Mouse (Mus musculus): ENCODE measurements around the gene Greb1.
"Not testable (repeated sequence)": the region's sequence is repeated elsewhere in the genome, so short reads cannot be mapped to it uniquely, and the experiment has no call there.

Gene Greb1

GRCm38 (mm10) chr12:16760246-16760645, 40.4 kb downstream of the Greb1 start:
- no peak for DNase-seq

DNA sequence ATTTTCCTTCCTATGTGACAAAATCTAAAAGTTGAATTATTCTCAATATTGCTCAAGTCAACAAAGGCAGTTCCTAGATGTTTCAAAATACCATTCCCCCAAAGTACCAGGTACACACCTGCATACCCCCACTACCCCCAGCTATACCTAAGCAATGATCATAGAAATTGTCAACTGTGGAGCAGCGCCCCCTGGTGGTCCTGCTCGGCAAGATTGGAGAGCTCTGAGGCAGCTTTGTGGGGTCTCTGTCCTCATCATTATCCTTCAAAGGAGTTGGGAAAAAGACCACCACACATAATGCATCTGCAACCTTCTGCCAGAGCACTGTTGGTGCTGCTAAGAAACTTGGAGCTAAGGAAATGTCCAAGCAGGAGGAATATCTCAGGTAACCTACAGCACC, 46.4 kb downstream of the Greb1 start:
- peak; percentile 59 for DNase-seq

GRCm38 (mm10) chr12:16753555-16753954, 47.1 kb downstream of the Greb1 start:
- no peak for DNase-seq

GRCm38 (mm10) chr12:16753110-16753509, 47.6 kb downstream of the Greb1 start:
- DNase-seq, result no peak

DNA sequence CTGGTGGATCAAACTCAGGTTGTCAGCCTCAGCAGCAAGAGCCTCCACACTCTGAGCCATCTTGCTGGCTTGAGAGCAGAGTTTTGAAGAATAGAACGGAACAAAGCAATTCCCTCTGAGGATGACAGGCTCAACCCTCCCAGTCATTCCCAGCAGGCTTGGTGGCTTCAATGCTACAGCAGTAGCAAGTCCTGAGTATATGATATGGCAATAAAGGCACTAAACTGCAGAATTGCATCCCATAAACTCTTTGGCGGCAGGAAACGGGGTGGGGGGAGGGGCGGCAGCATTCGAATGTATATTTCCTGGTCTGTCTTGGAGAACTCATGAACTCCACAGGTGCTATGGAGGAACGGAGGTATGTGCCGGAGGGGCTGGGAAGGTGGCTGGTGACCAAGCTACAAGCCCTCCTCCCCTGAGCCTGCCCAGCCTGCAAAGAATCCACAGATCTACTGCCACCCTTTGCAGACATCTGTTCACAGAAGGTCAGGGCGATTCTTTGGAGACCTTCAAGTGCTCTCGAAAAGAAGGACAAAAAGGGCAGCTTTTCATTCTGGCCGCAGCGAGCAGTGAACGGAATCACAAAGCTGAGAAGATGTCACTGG, 48.3 kb downstream of the Greb1 start:
- no peak for DNase-seq

DNA sequence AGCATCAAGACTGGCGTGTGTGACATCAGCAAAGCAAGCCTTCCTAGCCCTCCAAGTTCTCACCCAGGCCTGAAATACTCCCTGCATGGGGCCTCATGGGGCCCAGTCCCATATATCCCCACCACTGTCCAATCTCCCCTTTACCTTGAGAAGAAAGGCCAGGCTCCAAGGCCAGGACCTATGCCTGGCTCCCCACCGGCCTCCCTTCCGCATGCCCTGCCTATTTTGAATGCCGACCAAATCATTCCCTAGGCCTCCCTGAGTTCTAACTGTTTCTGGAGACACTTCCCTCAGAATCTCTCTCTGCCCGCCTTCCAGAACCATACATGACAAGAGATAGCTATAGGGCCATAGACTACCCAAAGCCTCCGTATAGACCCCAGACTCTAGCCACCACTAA, 49.1 kb downstream of the Greb1 start:
- DNase-seq, result no peak

GRCm38 (mm10) chr12:16740059-16740458, 60.6 kb downstream of the Greb1 start:
- DNase-seq, result no peak

DNA sequence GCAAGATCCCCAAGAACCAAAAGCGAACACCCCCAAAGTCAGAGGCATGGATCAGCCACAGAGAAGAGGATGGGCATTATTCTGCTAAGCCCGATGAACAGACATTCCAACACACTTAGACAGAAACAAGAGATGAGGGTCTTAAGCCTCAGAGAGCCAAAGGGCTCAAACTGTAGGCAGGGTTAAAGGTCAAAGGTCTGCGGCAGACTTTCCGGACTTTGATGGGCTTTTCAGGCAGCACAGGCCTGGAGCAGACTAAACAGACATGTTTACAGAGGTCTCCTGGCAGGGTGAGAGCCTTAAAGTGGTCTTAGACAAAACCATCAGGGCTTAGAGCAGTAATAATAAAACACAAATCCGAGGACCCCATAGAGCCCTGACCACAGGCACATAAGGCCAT, 63.4 kb downstream of the Greb1 start:
- DNase-seq, result no peak

DNA sequence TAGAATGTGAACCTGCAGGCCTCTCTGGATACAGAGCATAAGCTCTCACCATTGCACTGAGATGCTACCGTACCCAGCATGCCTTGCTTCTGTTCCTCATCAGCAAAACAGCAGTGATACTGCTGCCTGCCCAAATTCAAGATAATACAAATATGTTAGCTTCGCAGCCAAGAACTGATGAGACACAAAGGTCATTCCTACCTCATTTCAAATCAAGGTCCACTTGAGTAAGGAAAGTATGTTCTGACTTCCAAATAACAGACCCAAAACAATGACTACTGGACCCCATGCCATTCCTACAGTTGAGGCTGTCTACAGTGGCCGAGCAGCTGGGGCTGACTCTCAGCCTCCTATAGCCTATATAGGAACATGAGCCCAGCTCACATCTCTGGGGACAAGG, 66.0 kb downstream of the Greb1 start:
- no peak for DNase-seq

- DNase-seq, result no peak
Observed at GRCm38 (mm10) chr12:16734009-16734408, 66.7 kb downstream of the Greb1 start.

- DNase-seq, result peak; percentile 50
Observed at GRCm38 (mm10) chr12:16731121-16731741, 69.5 kb downstream of the Greb1 start.

- no peak for DNase-seq
Observed at GRCm38 (mm10) chr12:16730196-16730595, 70.5 kb downstream of the Greb1 start.

DNA sequence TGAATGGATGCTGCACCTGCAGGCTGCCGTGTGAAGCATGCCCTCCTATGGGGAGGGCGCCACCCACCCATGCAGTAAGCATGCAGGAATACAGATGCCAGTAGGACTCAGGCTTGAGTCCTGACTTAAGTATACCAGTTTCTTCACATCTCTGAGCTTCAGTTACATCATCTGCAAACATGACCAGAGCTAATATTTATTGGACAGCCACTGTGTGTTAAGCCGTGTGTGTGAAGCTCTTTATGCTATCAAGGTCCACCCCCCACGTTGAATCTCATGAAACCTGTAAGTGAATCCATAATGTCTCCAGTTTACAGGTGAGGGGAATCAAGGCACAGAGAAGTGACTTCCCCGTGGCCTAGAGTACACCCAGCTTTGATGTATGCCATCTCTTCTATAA, 72.5 kb downstream of the Greb1 start:
- no peak for DNase-seq

DNA sequence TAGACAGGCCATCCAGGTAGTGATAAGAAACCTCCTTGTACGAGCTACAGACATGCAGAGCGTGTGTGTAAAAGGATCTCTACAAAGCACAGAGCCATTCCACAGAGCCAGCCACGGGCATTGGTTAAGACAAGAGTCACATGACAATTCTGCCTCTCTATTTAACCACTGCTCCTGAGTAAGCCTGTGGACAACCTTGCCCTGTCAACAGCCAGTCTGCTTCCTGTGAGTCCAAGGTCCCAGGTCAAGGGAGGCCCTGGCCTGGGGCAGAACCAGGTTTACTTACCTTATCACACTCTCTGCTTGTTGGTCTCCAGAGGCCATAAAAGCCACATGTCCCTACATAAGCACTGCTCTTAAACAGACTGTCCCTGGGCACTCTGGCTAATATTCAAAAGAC, 74.5 kb downstream of the Greb1 start:
- DNase-seq, result no peak

DNA sequence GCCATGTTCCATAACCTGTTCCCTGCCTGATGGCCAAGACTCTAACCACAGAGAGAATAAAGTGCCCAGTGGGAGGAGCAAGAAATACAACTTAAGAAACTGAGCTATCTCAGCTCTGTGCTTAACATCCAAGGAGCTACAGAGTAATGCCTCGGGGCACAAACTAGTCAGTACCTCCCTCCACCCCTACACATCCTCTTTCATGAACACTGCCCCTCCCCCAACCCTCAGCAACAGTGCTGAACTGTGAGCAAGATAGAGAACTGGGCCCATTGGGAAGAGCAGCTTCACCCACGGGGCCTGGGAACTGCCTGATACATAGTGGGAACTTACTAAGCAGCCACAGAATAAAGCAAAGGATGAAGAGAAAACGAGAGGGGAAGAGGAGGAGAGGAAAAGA, 77.1 kb downstream of the Greb1 start:
- DNase-seq, result no peak

GRCm38 (mm10) chr12:16718660-16719315, 81.9 kb downstream of the Greb1 start:
- DNase-seq, result peak; percentile 50

GRCm38 (mm10) chr12:16717653-16718052, 83.0 kb downstream of the Greb1 start:
- peak; percentile 49 for DNase-seq

GRCm38 (mm10) chr12:16714616-16715015, 86.1 kb downstream of the Greb1 start:
- DNase-seq, result no peak

DNA sequence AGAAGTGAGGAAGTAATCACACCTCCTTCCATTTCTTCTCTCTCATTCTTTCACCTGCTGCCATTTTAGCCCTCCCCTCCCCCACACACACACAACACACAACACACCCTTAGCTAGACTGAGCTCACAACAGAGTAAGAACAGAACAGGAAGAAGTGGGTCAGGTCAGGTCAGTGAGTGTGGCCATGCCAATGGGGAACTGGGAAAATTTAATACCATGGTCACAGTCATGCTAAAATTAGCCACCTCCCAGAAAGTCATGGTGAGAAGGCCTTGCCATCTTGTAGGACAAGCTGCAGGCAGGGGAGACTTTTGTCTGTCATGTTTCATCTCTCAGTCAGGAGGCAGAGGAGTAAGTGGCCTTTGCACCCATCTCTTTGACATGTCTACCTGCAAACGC, 102.0 kb downstream of the Greb1 start:
- DNase-seq, result no peak

DNA sequence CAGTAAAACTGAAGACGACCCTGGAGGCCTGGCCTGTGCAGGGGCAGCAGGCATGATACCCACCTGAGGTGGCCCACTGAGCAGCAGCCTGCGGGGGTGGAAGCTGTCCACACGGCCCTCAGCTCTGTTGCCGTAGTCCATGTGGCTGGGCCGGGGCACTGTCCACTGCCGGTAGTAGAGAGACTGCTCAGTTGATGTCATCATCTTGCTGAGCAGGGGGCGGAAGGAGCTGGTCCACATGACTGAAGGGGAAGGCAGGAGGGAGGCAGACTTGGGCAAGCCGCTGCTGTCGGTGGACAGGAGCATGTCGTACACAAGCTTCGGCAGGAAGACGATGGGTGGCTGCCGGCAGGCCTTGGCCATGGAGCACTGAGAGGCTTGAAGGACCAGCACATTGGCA, 104.5 kb downstream of the Greb1 start:
- DNase-seq, result no peak

DNA sequence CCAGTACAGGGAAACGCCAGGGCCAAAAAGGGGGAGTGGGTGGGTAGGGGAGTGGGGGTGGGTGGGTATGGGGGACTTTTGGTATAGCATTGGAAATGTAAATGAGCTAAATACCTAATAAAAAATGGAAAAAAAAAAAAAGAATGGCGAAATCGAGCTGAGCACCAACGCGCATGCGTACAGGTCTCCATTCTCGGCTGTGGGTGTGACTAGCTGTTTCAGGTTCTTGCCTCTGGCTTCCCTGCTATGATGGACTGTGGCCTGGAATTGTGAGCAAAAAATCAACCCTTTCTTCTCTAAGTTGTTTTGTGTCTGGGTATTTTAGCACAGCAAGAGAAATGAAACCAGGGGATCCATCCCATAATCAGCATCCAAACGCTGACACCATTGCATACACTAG, 105.4 kb downstream of the Greb1 start:
- DNase-seq, result not testable (repeated sequence)

DNA sequence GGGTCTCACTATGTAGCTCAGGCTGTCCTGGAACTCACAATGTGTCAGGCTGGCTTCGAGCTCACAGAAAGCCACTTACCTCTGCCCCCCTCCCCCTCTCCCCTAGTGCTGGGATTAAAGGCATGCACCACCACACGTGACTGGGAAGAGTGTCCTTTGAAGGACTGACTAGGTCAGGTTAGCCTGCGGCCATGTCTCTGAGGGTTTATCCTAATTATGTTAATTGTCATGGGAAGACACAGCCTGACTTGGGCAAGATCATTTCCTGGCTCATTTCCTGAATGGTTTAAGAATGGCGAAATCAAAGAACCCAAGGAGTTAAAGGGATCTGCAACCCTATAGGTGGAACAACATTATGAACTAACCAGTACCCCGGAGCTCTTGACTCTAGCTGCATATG, 105.9 kb downstream of the Greb1 start:
- DNase-seq, result no peak

DNA sequence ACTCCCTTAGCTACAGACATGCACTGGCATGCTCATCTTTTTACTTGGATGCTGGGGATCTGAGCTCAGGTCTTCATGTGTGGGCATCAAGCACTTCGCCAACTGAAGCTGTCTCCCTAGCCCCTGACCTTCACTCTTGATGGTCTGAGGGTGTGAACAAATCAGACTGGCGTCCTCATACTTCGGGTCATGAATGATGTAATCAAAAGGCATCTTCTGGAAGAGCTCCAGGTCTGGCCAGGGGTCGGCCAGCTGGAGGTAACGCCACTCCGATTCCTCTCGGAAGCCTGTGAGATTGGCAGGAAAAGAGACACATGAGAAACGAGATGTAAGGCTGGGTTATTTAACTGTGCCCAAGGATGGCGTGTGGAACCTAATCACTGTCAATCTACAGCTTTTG, 110.1 kb downstream of the Greb1 start:
- no peak for DNase-seq

- DNase-seq, result no peak
Observed at GRCm38 (mm10) chr12:16672246-16672645, 128.4 kb downstream of the Greb1 start.

- DNase-seq, result no peak
Observed at GRCm38 (mm10) chr12:16669176-16669575, 131.5 kb downstream of the Greb1 start.
